Mouse (Mus musculus) ES-Bruce4 (cell line): ENCODE results near the gene Plau. TPM values are rescaled to one million over a fixed set of nuclear protein-coding genes. Genes with fewer than 3 reads are reported as not detected.

Experiments
- H3K27ac ChIP-seq: 2 replicates; pipeline ENCODE4 v1.5.1; 2012; ENCODE audit warnings: low read length, inconsistent platforms; ENCODE audit not compliant: insufficient read depth
- H3K27me3 ChIP-seq: 2 replicates; pipeline ENCODE4 v1.6.1; 2012; ENCODE audit warnings: mild to moderate bottlenecking, low read length, inconsistent platforms; ENCODE audit not compliant: control insufficient read depth, poor library complexity, insufficient read depth, severe bottlenecking
- H3K36me3 ChIP-seq: 2 replicates; pipeline ENCODE4 v1.6.1; 2012; ENCODE audit warnings: inconsistent platforms, mild to moderate bottlenecking, low read length, moderate library complexity; ENCODE audit not compliant: control insufficient read depth, poor library complexity, insufficient read depth, severe bottlenecking
- H3K4me1 ChIP-seq: one replicate; pipeline ENCODE4 v1.8.1; 2011; ENCODE audit warnings: low read length; ENCODE audit not compliant: control insufficient read depth, insufficient read depth
- H3K4me3 ChIP-seq: 2 replicates; pipeline ENCODE4 v1.5.1; 2011; ENCODE audit warnings: low read depth, mild to moderate bottlenecking, low read length
- H3K9ac ChIP-seq: 2 replicates; pipeline ENCODE4 v1.6.1; 2012; ENCODE audit warnings: low read depth, mild to moderate bottlenecking, inconsistent platforms; ENCODE audit not compliant: poor library complexity, severe bottlenecking
- H3K9me3 ChIP-seq: replicated peaks from 2 replicates; pipeline ENCODE4 v1.6.1; 2012; ENCODE audit warnings: mild to moderate bottlenecking, low read length, inconsistent platforms; ENCODE audit not compliant: control insufficient read depth, poor library complexity, insufficient read depth, severe bottlenecking
- CTCF ChIP-seq: IDR thresholded peaks from one replicate; pipeline ENCODE4 v1.8.1; 2011; ENCODE audit warnings: low read depth, low read length
- EP300 ChIP-seq: IDR thresholded peaks from 2 replicates; pipeline ENCODE4 v1.6.1; 2011; ENCODE audit warnings: low read depth, low read length; ENCODE audit not compliant: insufficient read depth
- POLR2A ChIP-seq: IDR thresholded peaks from one replicate; pipeline ENCODE4 v1.8.1; 2011; ENCODE audit warnings: low read length; ENCODE audit not compliant: insufficient read depth
- polyA plus RNA-seq: library from polyadenylated mRNA; stranded (reverse); fragments of >200 nt; gene quantifications from 2 replicates; pipeline ENCODE4 v1.2.4, GENCODE M21; 2011; ENCODE audit warnings: low read depth; ENCODE audit not compliant: missing spikeins, insufficient read depth, insufficient read length

Gene Plau
- polyA plus RNA-seq, 1 experiment: 5.5 TPM

- peaks cover 5% of the 10 kb centered on the region for H3K4me1 ChIP-seq
- no peaks in the 10 kb centered on the region for H3K9me3 ChIP-seq
- H3K27me3 ChIP-seq: no peaks in the 10 kb centered on the region
- no peak for TF ChIP-seq POLR2A
- TF ChIP-seq EP300: no peak
- TF ChIP-seq CTCF: no peak
- no peak overlapping the region for H3K27ac ChIP-seq
- H3K4me3 ChIP-seq: no peak overlapping the region
- H3K9ac ChIP-seq: no peak overlapping the region
- H3K36me3 ChIP-seq: no peaks in the 10 kb centered on the region
These were observed 15.3 kb downstream of the Plau start for GRCm38 (mm10) chr14:20851776-20852175.

- H3K4me3 ChIP-seq: no peak overlapping the region
- no peak overlapping the region for H3K27ac ChIP-seq
- H3K36me3 ChIP-seq: no peaks in the 10 kb centered on the region
- TF ChIP-seq CTCF (no peak), POLR2A (no peak), EP300 (no peak)
- H3K4me1 ChIP-seq: no peaks in the 10 kb centered on the region
- H3K9ac ChIP-seq: no peak overlapping the region
- H3K27me3 ChIP-seq: no peaks in the 10 kb centered on the region
- H3K9me3 ChIP-seq: no peaks in the 10 kb centered on the region
These were observed 24.7 kb downstream of the Plau start for GRCm38 (mm10) chr14:20861152-20861551.

GRCm38 (mm10) chr14:20861559-20861958, 25.1 kb downstream of the Plau start:
- Histone ChIP-seq H3K27me3 (no peaks in the 10 kb centered on the region), H3K4me3 (no peak overlapping the region), H3K36me3 (no peaks in the 10 kb centered on the region), H3K9me3 (no peaks in the 10 kb centered on the region), H3K27ac (no peak overlapping the region), H3K4me1 (no peaks in the 10 kb centered on the region), H3K9ac (no peak overlapping the region)
- TF ChIP-seq EP300: no peak
- no peak for TF ChIP-seq POLR2A
- no peak for TF ChIP-seq CTCF

GRCm38 (mm10) chr14:20863306-20864065, 27.0 kb downstream of the Plau start:
- no peak overlapping the region for H3K4me3 ChIP-seq
- H3K36me3 ChIP-seq: no peaks in the 10 kb centered on the region
- no peaks in the 10 kb centered on the region for H3K4me1 ChIP-seq
- TF ChIP-seq POLR2A (no peak), CTCF (no peak), EP300 (no peak)
- H3K9me3 ChIP-seq: no peaks in the 10 kb centered on the region
- H3K27me3 ChIP-seq: no peaks in the 10 kb centered on the region
- no peak overlapping the region for H3K9ac ChIP-seq
- H3K27ac ChIP-seq: no peak overlapping the region

- Histone ChIP-seq H3K9me3 (no peaks in the 10 kb centered on the region), H3K9ac (no peak overlapping the region), H3K4me1 (no peaks in the 10 kb centered on the region), H3K36me3 (no peaks in the 10 kb centered on the region), H3K27me3 (no peaks in the 10 kb centered on the region), H3K4me3 (no peak overlapping the region), H3K27ac (no peak overlapping the region)
- TF ChIP-seq POLR2A: no peak
These were observed 27.7 kb downstream of the Plau start for GRCm38 (mm10) chr14:20864192-20864591.

- Histone ChIP-seq H3K4me1 (no peaks in the 10 kb centered on the region), H3K36me3 (no peaks in the 10 kb centered on the region), H3K27ac (no peak overlapping the region), H3K9me3 (no peaks in the 10 kb centered on the region), H3K4me3 (no peak overlapping the region), H3K9ac (no peak overlapping the region), H3K27me3 (no peaks in the 10 kb centered on the region)
- TF ChIP-seq EP300 (no peak), POLR2A (no peak), CTCF (no peak)
These were observed 29.1 kb downstream of the Plau start for GRCm38 (mm10) chr14:20865604-20866003.
